Mouse (Mus musculus): Measurements from ENCODE around the gene Lrrn1. TPM values are rescaled to one million over a fixed set of nuclear protein-coding genes. Genes with fewer than 3 reads are reported as not detected.

Gene Lrrn1
- not detected for polyA plus RNA-seq (2017; shearing (Covaris generic))

GRCm38 (mm10) chr6:107528877-107529864 lies at the start of gene Lrrn1:
Gene Lrrn1, plus strand, starts transcription at chr6:107529768.

Data from activated CD4-positive, CD25-positive, alpha-beta regulatory T cell, adult 9 weeks (primary cell).